Mouse (Mus musculus) forebrain, embryonic 11.5 days (tissue): ENCODE measurements at regions not wholly inside any gene's neighbourhood (a gene's known extent, or its start where the extent isn't known, plus 50 kb on each side); places are given as distances from the start of the nearest gene placed in this dataset.

Experiments used
- ATAC-seq: fragments of 200-750 bp; cut with Nextera tagmentation; replicated peaks from 2 replicates; pipeline ENCODE4 v1.8.0; 2017; ENCODE audit warnings: moderate TSS enrichment; ENCODE audit not compliant: low FRiP score
- DNase-seq: peaks from one replicate; pipeline ENCODE4 v3.0.0-alpha.2; 2017; ENCODE audit warnings: low spot score
- H3K27ac ChIP-seq: fragments of 300-500 bp; sonication (generic); 2 replicates; pipeline ENCODE4 v1.5.1; 2014; ENCODE audit warnings: low read depth, low read length
- H3K27me3 ChIP-seq: fragments of 300-500 bp; sonication (generic); 2 replicates; pipeline ENCODE4 v1.6.1; 2014; ENCODE audit warnings: mild to moderate bottlenecking, low read length, mixed read lengths; ENCODE audit not compliant: control insufficient read depth, insufficient read depth
- H3K36me3 ChIP-seq: fragments of 300-500 bp; sonication (generic); 2 replicates; pipeline ENCODE4 v1.6.1; 2014; ENCODE audit warnings: mild to moderate bottlenecking, low read length, moderate library complexity, mixed read lengths; ENCODE audit not compliant: control insufficient read depth, insufficient read depth
- H3K4me1 ChIP-seq: fragments of 300-500 bp; sonication (generic); replicated peaks from 2 replicates; pipeline ENCODE4 v1.6.1; 2014; ENCODE audit warnings: low read length, mixed read lengths; ENCODE audit not compliant: control insufficient read depth, insufficient read depth
- H3K4me2 ChIP-seq: fragments of 300-500 bp; sonication (generic); 2 replicates; pipeline ENCODE4 v1.6.1; 2014; ENCODE audit warnings: low read depth, mild to moderate bottlenecking, low read length, moderate library complexity, mixed read lengths; ENCODE audit not compliant: severe bottlenecking
- H3K4me3 ChIP-seq: fragments of 300-500 bp; sonication (generic); 2 replicates; pipeline ENCODE4 v1.5.1; 2014; ENCODE audit warnings: low read depth, low read length
- H3K9ac ChIP-seq: fragments of 300-500 bp; sonication (generic); 2 replicates; pipeline ENCODE4 v1.6.1; 2014; ENCODE audit warnings: low read length
- H3K9me3 ChIP-seq: fragments of 300-500 bp; sonication (generic); 2 replicates; pipeline ENCODE4 v1.6.1; 2016; ENCODE audit warnings: low read length, mixed read lengths; ENCODE audit not compliant: control insufficient read depth
- WGBS: fragments of 180-500 bp; shearing (Covaris S2); extraction: QIAGEN DNeasy Blood & Tissue Kit; methylation state at CpG from one replicate; pipeline ENCODE4 v1.1.7; 2014; 5-methylcytosine and 5-hydroxymethylcytosine counted together

DNA sequence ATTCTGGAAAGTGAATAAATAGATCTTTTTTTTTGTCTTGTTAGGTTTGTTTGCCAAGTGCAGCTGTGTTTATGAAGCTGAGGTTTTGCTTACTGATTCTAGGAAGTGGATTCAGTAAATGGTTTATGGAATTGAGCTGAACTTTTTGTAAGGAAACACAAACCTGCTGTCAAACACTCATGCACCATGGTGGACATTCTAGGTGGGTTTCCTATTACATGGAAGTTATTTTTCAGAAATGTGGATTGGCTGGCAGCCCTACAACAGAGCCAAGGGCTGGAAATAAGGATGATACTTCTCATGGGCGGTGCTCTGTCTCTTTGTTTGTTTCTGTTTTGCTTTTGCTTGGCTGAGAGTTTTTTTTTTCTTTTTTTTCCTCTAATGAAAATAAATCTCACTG lies 508.5 kb upstream of the Kif2a start:
- H3K9ac ChIP-seq = no peak overlapping the region
- no peaks in the 10 kb centered on the region for H3K36me3 ChIP-seq
- DNase-seq = no peak
- no peak for ATAC-seq
- 97% methylated on average over 1 of the region's 1 CpGs for WGBS
- no peak overlapping the region for H3K4me2 ChIP-seq
- no peaks in the 10 kb centered on the region for H3K27me3 ChIP-seq
- H3K4me1 ChIP-seq = no peaks in the 10 kb centered on the region
- H3K9me3 ChIP-seq = no peaks in the 10 kb centered on the region
- no peak overlapping the region for H3K4me3 ChIP-seq
- no peak overlapping the region for H3K27ac ChIP-seq

DNA sequence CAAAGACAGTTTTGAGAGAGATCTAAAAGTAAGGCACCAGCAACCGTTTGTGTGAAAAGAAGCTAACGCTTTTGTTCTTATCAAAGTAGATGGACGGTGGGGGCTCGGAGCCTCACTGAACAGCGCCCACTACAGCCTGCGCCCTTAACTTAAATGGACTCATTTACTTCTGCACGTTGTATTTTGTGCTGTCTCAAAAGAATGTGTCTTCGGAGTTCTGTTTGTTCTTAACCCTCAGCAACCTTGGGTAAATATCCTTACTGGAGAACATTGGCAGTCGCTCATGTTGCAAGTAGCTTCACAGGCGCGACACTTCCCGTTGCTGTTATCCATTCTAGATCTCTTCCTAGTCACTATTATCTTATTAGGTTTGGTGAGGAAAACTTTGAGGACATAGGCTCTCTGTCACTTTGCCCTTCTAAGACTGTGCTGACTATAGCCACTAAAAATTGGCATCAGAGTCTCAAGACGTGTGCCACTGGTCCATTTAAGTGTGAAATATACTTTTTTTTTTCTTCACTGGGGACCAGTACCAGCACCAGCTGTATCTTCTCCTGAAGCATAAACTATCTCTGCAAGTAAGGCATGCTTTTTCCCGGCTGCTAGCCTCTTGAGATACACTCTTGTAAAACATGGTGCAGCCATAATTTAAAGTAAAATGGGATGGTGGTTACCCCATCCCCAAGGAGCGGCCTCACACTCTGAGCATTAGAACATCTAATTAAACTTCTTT lies 507.0 kb upstream of the Kif2a start:
- H3K36me3 ChIP-seq = no peaks in the 10 kb centered on the region
- H3K9me3 ChIP-seq = no peaks in the 10 kb centered on the region
- H3K9ac ChIP-seq = no peak overlapping the region
- no peak overlapping the region for H3K27ac ChIP-seq
- ATAC-seq = no peak
- 74% methylated on average over 15 of the region's 15 CpGs for WGBS
- H3K27me3 ChIP-seq = no peaks in the 10 kb centered on the region
- no peak for DNase-seq
- H3K4me2 ChIP-seq = no peak overlapping the region
- no peak overlapping the region for H3K4me3 ChIP-seq
- no peaks in the 10 kb centered on the region for H3K4me1 ChIP-seq

DNA sequence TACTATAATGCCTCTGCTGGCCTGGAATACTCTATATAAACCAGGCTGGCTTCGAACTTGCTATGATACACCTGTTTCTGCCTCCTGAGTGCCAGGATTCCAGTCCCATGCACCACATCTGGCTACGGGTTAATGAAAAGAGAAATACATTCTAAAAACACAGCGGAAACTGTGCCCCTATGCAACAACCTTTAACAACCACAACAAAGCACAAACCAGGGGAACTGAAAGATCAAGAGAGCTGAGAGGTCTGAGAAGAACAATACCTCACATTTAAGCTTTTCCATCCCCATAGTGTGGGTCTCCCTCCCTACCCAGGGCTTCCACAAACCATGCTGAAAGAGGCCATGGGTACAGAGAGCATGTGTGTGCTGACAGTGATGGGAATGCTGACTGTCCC lies 501.0 kb upstream of the Kif2a start:
- H3K9me3 ChIP-seq = no peaks in the 10 kb centered on the region
- no peaks in the 10 kb centered on the region for H3K4me1 ChIP-seq
- no peaks in the 10 kb centered on the region for H3K36me3 ChIP-seq
- H3K4me3 ChIP-seq = no peak overlapping the region
- H3K4me2 ChIP-seq = no peak overlapping the region
- DNase-seq = no peak
- ATAC-seq = no peak
- WGBS = 90% methylated on average over 3 of the region's 3 CpGs
- no peaks in the 10 kb centered on the region for H3K27me3 ChIP-seq
- no peak overlapping the region for H3K27ac ChIP-seq
- no peak overlapping the region for H3K9ac ChIP-seq

DNA sequence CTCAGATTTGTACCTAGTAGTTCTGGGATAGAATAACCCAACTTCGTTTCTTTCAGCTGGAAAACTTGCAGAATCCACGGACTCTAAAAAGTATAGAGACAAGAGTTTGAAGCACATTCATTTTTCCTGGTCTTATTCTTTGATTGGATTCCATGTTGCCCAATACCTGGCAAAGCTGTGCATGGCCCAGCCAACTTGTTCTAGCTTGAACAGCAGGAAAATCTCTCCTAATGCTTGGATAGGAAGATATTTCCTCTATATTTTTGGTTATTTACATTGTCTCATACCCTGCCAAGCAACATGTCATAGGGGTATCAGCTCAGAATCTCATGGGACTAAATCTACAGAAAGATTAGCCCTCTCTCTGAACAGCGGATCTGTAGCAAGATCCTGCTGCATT lies 492.3 kb upstream of the Kif2a start:
- Histone ChIP-seq H3K4me1 (no peaks in the 10 kb centered on the region), H3K27me3 (no peaks in the 10 kb centered on the region), H3K4me3 (no peak overlapping the region), H3K9ac (no peak overlapping the region), H3K36me3 (no peaks in the 10 kb centered on the region), H3K27ac (no peak overlapping the region), H3K4me2 (no peak overlapping the region), H3K9me3 (no peaks in the 10 kb centered on the region)
- DNase-seq (no peak), ATAC-seq (no peak)
- 88% methylated on average over 3 of the region's 3 CpGs for WGBS

DNA sequence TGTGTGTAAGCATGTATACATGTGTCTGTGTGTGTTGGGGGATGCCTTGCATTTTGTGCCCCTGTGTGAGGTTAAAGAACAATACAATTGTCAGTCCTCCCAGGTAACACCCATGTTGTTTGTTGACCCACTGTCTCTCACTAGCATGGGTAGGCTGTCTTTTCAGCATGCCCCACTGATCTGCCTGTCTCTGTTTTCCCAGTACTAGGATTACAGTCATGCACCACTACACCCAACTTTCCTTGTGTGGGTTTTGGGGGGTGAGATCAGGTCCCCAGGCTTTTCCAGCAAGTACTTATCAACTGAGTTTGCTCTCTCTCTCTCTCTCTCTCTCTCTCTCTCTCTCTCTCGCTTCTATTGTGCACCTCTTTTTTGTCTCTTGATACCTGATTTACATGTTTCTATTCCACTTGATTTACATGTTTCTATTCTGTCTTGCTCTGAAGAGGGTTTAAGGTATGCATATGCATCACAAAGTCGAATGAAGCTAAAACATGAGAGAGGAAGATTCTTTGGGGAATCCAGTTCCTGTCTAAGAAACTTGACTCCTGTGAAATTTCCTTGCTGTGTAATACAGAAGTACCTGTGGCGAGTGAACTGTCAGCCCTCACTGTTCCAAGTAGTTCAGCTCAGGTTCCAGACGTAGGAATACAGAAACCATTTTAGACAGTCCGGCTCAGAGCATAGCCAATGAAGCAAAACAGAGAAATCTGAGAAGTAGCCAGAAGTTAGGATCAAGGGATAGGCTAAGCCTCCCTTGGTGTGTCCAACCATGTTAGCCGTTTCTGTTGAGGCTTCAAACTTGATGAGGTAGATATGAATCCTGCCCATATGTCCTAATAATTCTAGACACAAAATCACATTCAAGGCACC lies 491.6 kb upstream of the Kif2a start:
- ATAC-seq (no peak), DNase-seq (no peak)
- Histone ChIP-seq H3K4me3 (no peak overlapping the region), H3K9ac (no peak overlapping the region), H3K4me2 (no peak overlapping the region), H3K4me1 (no peaks in the 10 kb centered on the region), H3K27me3 (no peaks in the 10 kb centered on the region), H3K36me3 (no peaks in the 10 kb centered on the region), H3K27ac (no peak overlapping the region), H3K9me3 (no peaks in the 10 kb centered on the region)
- 76% methylated on average over 6 of the region's 6 CpGs for WGBS

DNA sequence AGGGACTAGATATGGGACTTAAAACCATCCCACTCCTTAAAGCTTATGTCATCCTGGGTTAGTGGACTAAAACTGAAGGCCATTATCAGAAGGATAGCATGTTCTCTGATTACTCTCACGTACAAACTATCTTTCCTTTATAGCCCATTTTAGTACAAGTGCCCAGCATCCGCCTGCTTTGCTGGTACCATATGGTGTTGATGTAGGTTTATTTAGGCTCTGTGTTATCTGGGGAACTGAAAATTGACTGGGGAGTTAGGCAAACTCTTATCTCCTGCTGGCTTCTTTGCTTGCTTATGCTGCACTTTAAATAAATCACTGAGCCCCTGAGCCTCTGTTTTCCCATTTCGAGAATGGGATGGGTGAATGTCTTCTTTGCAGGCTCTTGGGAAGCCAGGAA lies 485.4 kb upstream of the Kif2a start:
- DNase-seq = no peak
- Histone ChIP-seq H3K4me1 (0 out of 2 replicates have a peak, but pooled peaks cover 2% of the 10 kb centered on the region), H3K36me3 (no peaks in the 10 kb centered on the region), H3K9ac (no peak overlapping the region), H3K4me3 (no peak overlapping the region), H3K9me3 (no peaks in the 10 kb centered on the region), H3K27me3 (no peaks in the 10 kb centered on the region), H3K4me2 (no peak overlapping the region), H3K27ac (no peak overlapping the region)
- ATAC-seq = no peak
- WGBS = 82% methylated on average over 3 of the region's 3 CpGs

DNA sequence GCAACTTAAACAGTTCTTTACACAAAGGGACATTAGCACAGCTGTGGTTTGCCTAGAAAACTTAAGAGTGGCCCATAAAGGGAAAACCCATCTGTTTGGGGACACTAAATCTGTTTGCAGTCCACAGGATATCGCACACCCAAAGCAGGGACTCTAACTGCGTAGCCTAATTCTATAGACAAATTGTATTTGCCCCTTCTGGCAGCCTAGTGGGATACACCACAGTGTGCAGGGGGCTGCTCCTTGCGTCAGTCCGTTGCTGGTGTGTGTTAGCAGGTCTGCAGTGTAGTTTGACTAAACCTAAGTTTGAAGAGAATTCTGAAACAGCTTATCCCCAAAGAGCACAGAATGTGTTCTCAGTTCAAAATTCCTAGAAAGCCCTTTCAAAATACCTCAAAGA lies 484.9 kb upstream of the Kif2a start:
- Histone ChIP-seq H3K36me3 (no peaks in the 10 kb centered on the region), H3K27ac (no peak overlapping the region), H3K4me2 (no peak overlapping the region), H3K9me3 (no peaks in the 10 kb centered on the region), H3K4me1 (0 out of 2 replicates have a peak, but pooled peaks cover 4% of the 10 kb centered on the region), H3K9ac (no peak overlapping the region), H3K27me3 (no peaks in the 10 kb centered on the region), H3K4me3 (no peak overlapping the region)
- no peak for ATAC-seq
- 79% methylated on average over 4 of the region's 4 CpGs for whole genome bisulfite sequencing
- no peak for DNase-seq

DNA sequence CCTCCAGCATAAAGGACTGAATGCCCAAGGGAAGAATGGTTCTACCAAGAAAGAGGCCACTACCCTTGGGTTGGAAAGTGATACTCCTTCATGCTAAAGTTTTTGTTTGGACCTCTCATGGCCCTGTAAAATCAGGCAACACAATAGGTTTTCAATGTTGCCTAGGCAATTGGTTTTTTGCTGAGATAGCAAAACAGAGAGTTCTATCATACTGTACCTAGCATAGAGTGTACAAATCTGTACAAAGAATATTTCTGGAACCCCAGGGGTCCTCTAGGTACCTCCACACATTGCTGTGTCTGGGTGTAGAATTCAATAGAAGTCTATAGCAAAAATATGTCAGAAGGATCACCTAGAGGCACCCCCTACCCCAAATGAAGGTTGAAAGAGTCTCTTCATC lies 483.4 kb upstream of the Kif2a start:
- no peak overlapping the region for H3K4me3 ChIP-seq
- H3K4me1 ChIP-seq = 0 out of 2 replicates have a peak, but pooled peaks cover 4% of the 10 kb centered on the region
- no peak overlapping the region for H3K27ac ChIP-seq
- no peaks in the 10 kb centered on the region for H3K27me3 ChIP-seq
- H3K36me3 ChIP-seq = no peaks in the 10 kb centered on the region
- no peaks in the 10 kb centered on the region for H3K9me3 ChIP-seq
- DNase-seq (no peak), ATAC-seq (no peak)
- H3K4me2 ChIP-seq = no peak overlapping the region
- H3K9ac ChIP-seq = no peak overlapping the region
